In genomic region chr8:111976326-111976725, GRCm38 (mm10) we compare ENCODE assay signal across 19 mouse cellular contexts. TPM values are rescaled to one million over a fixed set of nuclear protein-coding genes. Genes with fewer than 3 reads are reported as not detected.
DNase-seq lines count a peak whose midpoint lies in the region; ATAC-seq and TF ChIP-seq lines count a peak whose summit lies in the region.
"Had no signal": no experiment of that assay in that cellular context is flagged by ENCODE, and none has a peak within 500 bp of the region (broad histone marks: within the 10 kb centered on the region; RNA-seq: fewer than 3 reads in every experiment).

No protein-coding gene starts in this region.

- peaks cover 3% of the 10 kb centered on the region; the same call in 1 of the 2 replicates for H3K9me3 ChIP-seq in heart, embryonic 16.5 days (replicated peaks; ENCODE audit: control insufficient read depth, low read length)
- H3K9me3 ChIP-seq in heart, embryonic 12.5 days (replicated peaks), result peaks cover 10% of the 10 kb centered on the region; the same call in 1 of the 2 replicates
- no peaks in the 10 kb centered on the region for H3K9me3 ChIP-seq in intestine, postnatal 0 days (ENCODE audit: control insufficient read depth)
- H3K9me3 ChIP-seq: heart, embryonic 15.5 days; hindbrain, embryonic 12.5 days had no signal

- DNase-seq in induced T-regulatory cell, adult 2 months (ENCODE audit: low read depth), result peak; percentile 60
- DNase-seq in naive thymus-derived CD4-positive, alpha-beta T cell, adult 2 months (ENCODE audit: low read depth), result peak; percentile 65
- DNase-seq in thymus, postnatal 36 days, result peak; percentile 52 to 62
- DNase-seq in urinary bladder, adult 18-20 months (ENCODE audit: low spot score in 2 of 2), result no peak
- DNase-seq in cerebellum, adult 9-10 months, result no peak
- DNase-seq: cerebellum, adult 11 months; cerebellum, postnatal 25 days; left cerebral cortex, postnatal 4 days had no signal

- no peak overlapping the region for H3K4me3 ChIP-seq in heart, embryonic 16.5 days (ENCODE audit: low read length)
- no peak overlapping the region for H3K4me3 ChIP-seq in heart, embryonic 12.5 days
- H3K4me3 ChIP-seq in intestine, postnatal 0 days (ENCODE audit: low read depth, low read length), result no peak overlapping the region
- H3K4me3 ChIP-seq: heart, embryonic 15.5 days; hindbrain, embryonic 12.5 days had no signal

- no peak overlapping the region for H3K4me2 ChIP-seq in heart, embryonic 16.5 days (ENCODE audit: low read depth, low read length)
- H3K4me2 ChIP-seq in heart, embryonic 12.5 days, result no peak overlapping the region
- H3K4me2 ChIP-seq in intestine, postnatal 0 days (replicated peaks; ENCODE audit: low read depth), result no peak overlapping the region
- H3K4me2 ChIP-seq: heart, embryonic 15.5 days; hindbrain, embryonic 12.5 days had no signal

- no peak overlapping the region for H3K9ac ChIP-seq in heart, embryonic 16.5 days (ENCODE audit: low read length)
- no peak overlapping the region for H3K9ac ChIP-seq in heart, embryonic 12.5 days
- no peak overlapping the region for H3K9ac ChIP-seq in intestine, postnatal 0 days (ENCODE audit: low read depth, low read length)
- H3K9ac ChIP-seq: heart, embryonic 15.5 days; hindbrain, embryonic 12.5 days; liver, embryonic 14.5 days had no signal

- TF ChIP-seq CTCF in intestine, postnatal 0 days (IDR thresholded peaks at IDR 0.05; ENCODE audit: low read depth), result no peak

- no peaks in the 10 kb centered on the region for H3K27me3 ChIP-seq in heart, embryonic 16.5 days (ENCODE audit: control insufficient read depth, insufficient read depth, low read length)
- no peaks in the 10 kb centered on the region for H3K27me3 ChIP-seq in heart, embryonic 12.5 days (replicated peaks)
- H3K27me3 ChIP-seq in intestine, postnatal 0 days (replicated peaks; ENCODE audit: control insufficient read depth, insufficient read depth, low read length), result no peaks in the 10 kb centered on the region
- H3K27me3 ChIP-seq: heart, embryonic 15.5 days; hindbrain, embryonic 12.5 days; Patski had no signal

- H3K4me1 ChIP-seq in heart, embryonic 16.5 days (ENCODE audit: control insufficient read depth, insufficient read depth, low read length), result no peaks in the 10 kb centered on the region
- H3K4me1 ChIP-seq in heart, embryonic 12.5 days (replicated peaks), result no peaks in the 10 kb centered on the region
- H3K4me1 ChIP-seq in intestine, postnatal 0 days (replicated peaks; ENCODE audit: control insufficient read depth, insufficient read depth, low read length), result no peaks in the 10 kb centered on the region
- H3K4me1 ChIP-seq: heart, embryonic 15.5 days; hindbrain, embryonic 12.5 days had no signal

- 72% methylated on average over 2 of the region's 2 CpGs for WGBS in heart, embryonic 16.5 days
- 76% methylated on average over 2 of the region's 2 CpGs for WGBS in heart, embryonic 12.5 days
- WGBS in intestine, postnatal 0 days, result 77% methylated on average over 2 of the region's 2 CpGs

- peak; percentile 58; the same call in 1 of the 2 replicates for ATAC-seq in heart, embryonic 16.5 days (replicated peaks; ENCODE audit: extremely low read depth, insufficient read depth, low FRiP score)
- no peak for ATAC-seq in heart, embryonic 12.5 days (ENCODE audit: insufficient number of reproducible peaks, low FRiP score)
- ATAC-seq in intestine, postnatal 0 days, result no peak
- ATAC-seq: forebrain, embryonic 14.5 days; intestine, embryonic 16.5 days; lung, postnatal 0 days; Patski had no signal

- H3K27ac ChIP-seq in heart, embryonic 16.5 days (ENCODE audit: low read length), result no peak overlapping the region
- H3K27ac ChIP-seq in heart, embryonic 12.5 days (ENCODE audit: poor library complexity, severe bottlenecking), result no peak overlapping the region
- no peak overlapping the region for H3K27ac ChIP-seq in intestine, postnatal 0 days (ENCODE audit: low read depth, low read length)
- H3K27ac ChIP-seq: heart, embryonic 15.5 days; hindbrain, embryonic 12.5 days; liver, embryonic 14.5 days had no signal

- peaks cover 11% of the 10 kb centered on the region for H3K36me3 ChIP-seq in heart, embryonic 16.5 days (ENCODE audit: control insufficient read depth, insufficient read depth)
- H3K36me3 ChIP-seq in heart, embryonic 12.5 days, result peaks cover 62% of the 10 kb centered on the region
- peaks cover 21% of the 10 kb centered on the region; the same call in 1 of the 2 replicates for H3K36me3 ChIP-seq in intestine, postnatal 0 days (ENCODE audit: control insufficient read depth, insufficient read depth)

RNA-seq across cellular contexts. Expression of gene Adat1, which starts 15.8 kb away (rescaled TPM):
- 5.6 and 5.9 TPM in 2 replicates for polyA plus RNA-seq in heart, embryonic 16.5 days (2015; fragmentation: Nextera tagmentation; extraction: Ambion mirVana)
- 6.5 TPM in 2 replicates for polyA plus RNA-seq in heart, embryonic 12.5 days (2016; fragmentation: Nextera tagmentation; extraction: Ambion mirVana)
- 1.2 and 1.4 TPM in 2 replicates for polyA plus RNA-seq in intestine, postnatal 0 days (2015; fragmentation: Nextera tagmentation; extraction: Ambion mirVana)

RNA-seq across cellular contexts. Expression of gene Kars, which starts 34.8 kb away (rescaled TPM):
- polyA plus RNA-seq in heart, embryonic 16.5 days (2015; fragmentation: Nextera tagmentation; extraction: Ambion mirVana), result 129 and 139 TPM in 2 replicates
- 146 and 153 TPM in 2 replicates for polyA plus RNA-seq in heart, embryonic 12.5 days (2016; fragmentation: Nextera tagmentation; extraction: Ambion mirVana)
- 63.7 and 69.2 TPM in 2 replicates for polyA plus RNA-seq in intestine, postnatal 0 days (2015; fragmentation: Nextera tagmentation; extraction: Ambion mirVana)

RNA-seq across cellular contexts. Expression of gene Terf2ip, which starts 34.9 kb away (rescaled TPM):
- polyA plus RNA-seq in heart, embryonic 16.5 days (2015; fragmentation: Nextera tagmentation; extraction: Ambion mirVana), result 17.7 and 19.2 TPM in 2 replicates
- 18.8 and 20.7 TPM in 2 replicates for polyA plus RNA-seq in heart, embryonic 12.5 days (2016; fragmentation: Nextera tagmentation; extraction: Ambion mirVana)
- polyA plus RNA-seq in intestine, postnatal 0 days (2015; fragmentation: Nextera tagmentation; extraction: Ambion mirVana), result 10.1 and 11.2 TPM in 2 replicates

RNA-seq across cellular contexts. Expression of gene Gabarapl2, which starts 35.8 kb away (rescaled TPM):
- 198 and 211 TPM in 2 replicates for polyA plus RNA-seq in heart, embryonic 16.5 days (2015; fragmentation: Nextera tagmentation; extraction: Ambion mirVana)
- 176 and 184 TPM in 2 replicates for polyA plus RNA-seq in heart, embryonic 12.5 days (2016; fragmentation: Nextera tagmentation; extraction: Ambion mirVana)
- polyA plus RNA-seq in intestine, postnatal 0 days (2015; fragmentation: Nextera tagmentation; extraction: Ambion mirVana), result 298 and 308 TPM in 2 replicates

RNA-seq across cellular contexts. Expression of gene Gm6793, which starts 38.5 kb away (rescaled TPM):
- 0.20 and 0.60 TPM in 2 replicates for polyA plus RNA-seq in heart, embryonic 16.5 days (2015; fragmentation: Nextera tagmentation; extraction: Ambion mirVana)
- polyA plus RNA-seq in heart, embryonic 12.5 days (2016; fragmentation: Nextera tagmentation; extraction: Ambion mirVana), result 0.11 and 0.68 TPM in 2 replicates
- polyA plus RNA-seq in intestine, postnatal 0 days (2015; fragmentation: Nextera tagmentation; extraction: Ambion mirVana), result 0.21 and 0.29 TPM in 2 replicates
- polyA plus RNA-seq: urinary bladder, adult 2 months had no signal

Comparison
In these comparisons a context has a peak if more than half of its experiments do, and no peak if none do; other contexts are left out.
1. DNase-seq: peak in induced T-regulatory cell, adult 2 months (single experiment), naive thymus-derived CD4-positive, alpha-beta T cell, adult 2 months (single experiment) and thymus, postnatal 36 days (2 of 2); none in urinary bladder, adult 18-20 months (0 of 2) and cerebellum, adult 9-10 months (single experiment).